Mouse (Mus musculus) cerebellum, adult 11-12 months (tissue): ENCODE data around the gene Dmtf1.

ENCODE experiments used
- DNase-seq: peaks from one replicate; pipeline ENCODE4 v3.0.0; 2022

Dmtf1 gene

DNA sequence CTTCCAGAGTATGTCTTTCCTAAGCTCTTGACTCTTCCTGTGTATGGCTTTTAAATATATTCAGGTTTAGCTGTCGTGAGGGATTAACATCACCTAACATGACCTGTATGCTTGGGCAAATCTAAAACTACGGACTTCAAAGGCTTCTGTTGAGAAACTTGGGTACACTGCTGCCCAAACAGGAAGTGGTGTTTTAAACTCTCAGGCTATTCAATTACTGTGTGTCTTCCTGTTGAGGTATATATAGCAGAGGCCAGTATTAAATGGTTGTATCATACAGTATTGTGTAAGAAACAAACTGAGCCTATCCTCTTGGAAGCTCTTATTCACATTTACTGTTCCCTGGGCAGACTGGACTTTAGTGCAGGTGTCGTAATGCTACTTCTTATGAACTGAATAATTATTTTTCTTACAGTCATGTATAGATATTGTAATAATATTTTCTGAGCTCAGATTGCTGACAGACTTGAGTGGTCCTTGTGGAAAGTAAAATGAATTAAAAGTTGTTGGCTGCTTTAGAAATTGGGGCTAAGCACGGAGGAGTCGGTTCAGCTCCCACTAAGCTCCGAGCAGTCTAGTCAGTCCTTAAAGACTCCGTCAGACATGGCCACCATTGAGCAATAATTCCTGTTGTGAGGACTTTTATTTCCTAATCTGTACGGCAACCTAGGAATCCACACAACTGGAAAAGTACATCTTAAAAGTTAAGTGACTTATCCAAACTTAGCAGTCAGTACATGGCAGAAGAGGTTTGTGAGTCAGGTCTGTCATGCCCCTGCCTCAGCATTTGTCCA is 54.1 kb downstream of the Dmtf1 start:
- no peak for DNase-seq

DNA sequence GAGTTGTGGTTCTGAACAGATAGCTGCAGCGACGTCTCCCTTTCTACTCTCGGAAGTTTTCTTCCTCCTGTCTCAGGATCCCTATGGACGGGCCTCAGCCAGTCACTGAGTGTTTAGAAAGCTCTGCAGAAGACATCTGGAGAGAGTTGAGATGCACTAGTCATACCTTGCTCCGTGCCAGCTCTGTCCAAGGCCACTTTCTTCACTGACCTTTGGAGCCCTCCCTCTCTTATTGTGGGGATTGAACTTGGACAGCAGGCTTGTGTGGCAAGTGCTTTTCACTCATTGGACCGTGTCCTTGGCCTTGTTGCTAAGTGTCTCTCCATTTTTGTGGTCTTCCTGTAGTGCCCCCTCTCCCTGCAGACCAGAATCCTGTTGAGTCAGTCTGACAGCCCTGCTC is 54.8 kb downstream of the Dmtf1 start:
- DNase-seq = no peak

DNA sequence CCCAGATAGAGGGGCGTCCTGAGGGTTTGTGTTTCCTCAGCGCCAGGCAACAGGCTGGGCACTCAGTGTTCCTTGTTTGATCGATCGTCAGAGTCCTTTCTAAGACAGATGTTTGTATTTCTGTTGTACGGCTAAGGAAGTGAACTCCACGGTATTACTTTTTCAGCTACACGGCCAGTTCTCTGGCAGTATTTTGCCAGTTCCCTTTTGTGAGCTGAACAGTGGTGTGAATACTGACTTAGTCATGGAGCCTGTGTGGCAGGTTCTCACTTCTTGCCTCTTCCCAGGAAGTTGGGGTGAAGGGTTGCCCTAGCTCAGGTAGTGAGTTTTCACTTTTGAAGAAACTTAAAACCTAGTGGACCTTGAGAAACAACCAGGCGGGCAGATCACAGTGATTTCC is 57.6 kb downstream of the Dmtf1 start:
- DNase-seq = no peak

DNA sequence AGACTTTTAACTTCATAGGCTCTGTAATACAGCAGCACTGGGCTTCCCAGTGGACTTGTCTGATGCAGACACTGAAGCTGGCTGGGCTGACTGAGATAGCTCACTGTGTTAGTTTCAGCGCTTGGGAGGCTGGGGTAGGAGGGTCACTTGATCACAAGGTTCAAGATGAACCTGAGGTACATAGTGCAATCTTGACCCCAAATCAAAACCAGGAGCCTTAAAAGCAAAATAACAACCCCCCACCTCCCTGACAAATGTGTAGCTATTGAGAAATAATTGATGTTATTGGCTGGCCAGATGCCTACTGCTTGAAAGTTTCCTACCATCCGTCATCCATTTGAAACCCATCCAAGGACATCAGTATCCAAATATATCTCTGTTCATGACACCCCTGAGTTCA is 58.9 kb downstream of the Dmtf1 start:
- DNase-seq = no peak

DNA sequence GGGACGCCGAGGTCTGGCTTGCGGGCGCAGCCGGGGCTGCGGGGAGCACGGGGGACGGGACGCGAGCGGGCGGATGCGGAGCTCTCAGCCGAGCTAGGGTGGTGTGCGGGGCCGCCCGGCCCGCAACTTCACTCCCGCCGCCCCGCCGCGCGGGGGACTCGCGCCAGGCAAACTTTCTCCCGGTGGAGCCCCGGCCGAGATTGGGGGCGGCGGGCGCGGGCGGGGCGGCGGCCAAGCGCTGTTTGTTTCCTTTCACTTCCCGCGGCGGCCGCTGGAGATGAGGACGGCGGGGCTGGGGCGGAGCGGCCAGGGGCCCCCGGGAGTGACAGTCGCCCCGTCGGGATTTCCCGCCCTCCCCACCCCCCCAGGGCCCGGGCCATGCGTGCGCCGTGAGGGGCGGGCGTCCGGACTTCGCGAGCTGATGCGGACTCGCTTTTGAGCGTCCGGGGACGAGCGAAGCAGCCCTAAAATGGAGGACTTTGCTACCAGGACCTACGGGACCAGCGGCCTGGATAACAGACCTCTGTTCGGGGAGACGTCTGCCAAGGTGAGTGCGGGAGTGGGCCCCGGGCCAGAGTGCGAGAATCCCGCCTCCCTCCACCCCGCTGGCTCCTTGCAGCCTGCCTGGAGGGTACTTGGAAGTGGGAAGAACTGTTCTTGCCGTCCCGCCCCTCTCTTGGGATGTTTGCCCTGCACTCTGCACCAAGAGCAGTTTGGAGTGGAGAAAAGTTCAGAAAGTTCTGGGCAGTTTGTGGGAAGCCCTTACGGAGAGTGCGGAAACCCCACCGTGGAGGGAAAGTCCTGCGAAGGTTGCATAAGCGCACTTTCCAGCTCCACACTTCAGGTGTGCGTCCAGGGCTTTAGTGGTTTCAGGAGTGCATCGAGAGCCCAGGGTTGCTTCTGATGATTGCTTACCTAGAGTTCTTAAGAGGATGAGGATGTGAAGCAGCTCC is 60.5 kb downstream of the Dmtf1 start:
- DNase-seq = peak; percentile 75

DNA sequence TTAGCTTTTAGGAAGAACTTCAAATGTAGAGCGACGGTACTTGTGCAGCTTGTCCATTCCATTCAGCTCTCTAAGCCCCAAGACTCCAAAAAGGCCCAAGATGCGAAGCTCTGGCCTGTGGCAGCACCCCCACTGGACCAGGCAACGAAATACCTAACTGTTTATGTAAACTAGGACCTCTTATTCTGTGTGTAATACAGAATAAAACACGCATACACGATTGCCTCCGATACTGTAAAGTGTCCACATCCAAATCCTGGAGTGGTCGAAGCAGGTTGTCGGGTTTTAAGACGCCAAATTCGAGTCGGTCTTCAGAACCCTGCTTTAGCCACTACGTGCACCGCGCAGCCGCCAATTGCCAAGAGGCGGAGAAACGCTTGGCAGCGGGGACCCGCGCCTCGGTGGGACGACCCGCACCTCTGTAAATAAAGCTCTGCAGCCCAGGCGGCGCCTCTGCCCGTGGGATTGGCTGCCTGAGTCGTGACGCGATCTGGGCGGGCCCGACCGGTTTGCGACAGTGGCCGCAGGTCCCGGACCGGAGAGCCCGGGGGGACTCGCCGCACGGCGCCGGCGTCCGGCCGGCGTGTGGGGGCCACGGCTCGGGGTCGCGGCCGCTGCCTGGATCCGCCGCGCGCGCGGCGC is 61.2 kb downstream of the Dmtf1 start, which contains the start of gene Tmem243:
Gene Tmem243 (plus strand): TSS at position 462 of the 642 bp plus-strand sequence.
- peak; percentile 90 for DNase-seq

DNA sequence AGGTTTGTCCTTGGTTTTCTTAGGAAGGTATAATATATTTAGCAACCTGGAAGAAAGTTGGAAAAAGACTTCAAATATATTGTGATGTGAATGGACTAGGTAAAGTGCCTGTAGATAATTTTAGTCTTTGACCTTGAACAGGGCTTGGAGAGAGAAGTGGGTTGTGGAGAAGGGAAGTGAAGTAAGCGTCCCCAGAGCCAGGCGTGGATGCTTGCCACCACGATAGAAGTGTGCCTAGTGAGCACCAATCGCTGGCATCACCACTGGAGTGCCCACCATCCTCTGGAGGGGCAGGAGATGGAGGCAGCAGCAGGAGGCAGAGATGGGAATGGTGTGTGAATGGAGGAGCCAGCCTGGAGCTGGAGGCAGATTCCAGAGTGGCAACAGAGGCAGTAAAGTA is 68.1 kb downstream of the Dmtf1 start:
- no peak for DNase-seq

DNA sequence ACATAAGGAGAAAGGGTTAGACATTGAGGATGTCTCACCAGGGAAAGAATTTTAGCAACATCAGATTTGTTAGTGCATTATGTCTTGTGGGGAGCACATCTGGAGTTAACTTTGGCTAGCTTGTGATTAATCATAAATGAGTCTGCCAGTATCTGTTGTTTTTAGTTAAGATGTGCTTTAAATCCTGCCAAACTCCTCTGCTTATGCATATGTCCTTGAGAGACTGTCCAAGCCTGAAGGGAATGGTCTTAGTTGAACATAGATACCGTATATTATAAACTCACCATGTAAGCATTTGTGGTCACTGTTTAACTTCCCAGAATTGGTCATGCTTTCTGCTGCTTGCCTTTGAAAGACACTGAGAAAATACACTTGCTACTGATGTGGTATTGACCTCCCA is 68.9 kb downstream of the Dmtf1 start:
- no peak for DNase-seq

DNA sequence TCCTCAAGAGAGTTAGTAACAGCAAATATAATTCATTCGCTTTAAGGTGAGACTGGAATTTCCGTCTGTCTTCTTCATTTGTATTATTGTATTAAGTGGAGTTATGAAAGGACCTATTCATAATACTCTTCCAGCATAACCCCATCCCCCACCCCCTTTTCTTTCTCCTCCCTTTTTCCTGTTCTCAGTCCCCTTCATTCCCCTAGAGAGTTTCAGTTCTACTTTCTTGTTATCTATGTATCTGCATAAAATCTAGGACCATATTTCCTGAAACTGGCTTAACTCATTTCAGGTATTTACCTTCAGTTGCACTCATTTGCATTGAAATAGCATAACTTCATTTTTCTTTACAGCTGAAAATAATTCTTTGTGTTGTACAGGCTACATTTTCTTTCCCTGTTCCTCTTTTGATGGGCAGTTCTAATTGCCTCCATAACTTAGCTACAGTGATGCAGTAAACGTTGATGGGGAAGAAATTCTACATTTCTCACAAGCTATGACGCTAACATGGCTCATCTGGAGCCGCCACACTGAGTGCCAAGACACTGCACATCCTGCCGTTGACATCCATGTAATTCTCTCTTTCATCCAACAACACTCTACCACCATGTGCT is 71.0 kb downstream of the Dmtf1 start:
- no peak for DNase-seq

DNA sequence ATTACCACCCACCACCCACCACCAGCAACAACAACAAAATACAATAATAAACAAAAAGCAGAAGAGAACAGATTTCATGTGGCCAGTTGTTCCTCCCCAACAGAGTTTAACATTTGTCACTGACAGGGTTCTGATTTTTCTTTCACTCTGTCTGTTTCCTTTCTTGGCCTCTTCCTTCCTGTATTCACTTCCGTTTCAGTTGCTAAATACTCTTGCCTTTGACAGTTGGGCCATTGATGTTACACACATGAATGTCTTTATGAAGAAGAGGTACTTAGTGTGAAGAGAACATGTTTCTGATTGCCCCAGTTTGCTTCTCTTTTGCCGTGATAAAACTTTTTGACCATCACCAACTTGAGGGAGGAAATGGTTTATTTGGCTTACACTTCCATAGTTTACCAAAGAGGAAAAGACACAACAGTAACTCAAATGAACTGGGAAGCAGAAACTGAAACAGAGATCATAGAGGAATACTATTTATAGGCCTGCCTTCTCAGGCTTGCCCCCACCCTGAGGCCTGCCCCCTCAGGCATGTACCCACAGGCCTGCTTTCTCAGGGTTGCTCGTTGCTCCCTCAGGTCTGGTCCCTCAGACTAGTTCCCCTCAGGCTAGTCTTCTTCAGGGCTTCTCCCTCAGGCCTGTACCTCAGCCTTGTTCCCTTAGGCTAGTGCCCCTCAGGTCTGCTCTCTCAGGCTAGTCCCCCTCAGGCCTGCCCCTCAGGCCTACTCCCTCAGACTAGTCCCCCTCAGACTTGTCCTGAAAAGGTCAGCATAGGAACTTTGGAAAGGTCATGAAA is 74.5 kb downstream of the Dmtf1 start:
- no peak for DNase-seq

DNA sequence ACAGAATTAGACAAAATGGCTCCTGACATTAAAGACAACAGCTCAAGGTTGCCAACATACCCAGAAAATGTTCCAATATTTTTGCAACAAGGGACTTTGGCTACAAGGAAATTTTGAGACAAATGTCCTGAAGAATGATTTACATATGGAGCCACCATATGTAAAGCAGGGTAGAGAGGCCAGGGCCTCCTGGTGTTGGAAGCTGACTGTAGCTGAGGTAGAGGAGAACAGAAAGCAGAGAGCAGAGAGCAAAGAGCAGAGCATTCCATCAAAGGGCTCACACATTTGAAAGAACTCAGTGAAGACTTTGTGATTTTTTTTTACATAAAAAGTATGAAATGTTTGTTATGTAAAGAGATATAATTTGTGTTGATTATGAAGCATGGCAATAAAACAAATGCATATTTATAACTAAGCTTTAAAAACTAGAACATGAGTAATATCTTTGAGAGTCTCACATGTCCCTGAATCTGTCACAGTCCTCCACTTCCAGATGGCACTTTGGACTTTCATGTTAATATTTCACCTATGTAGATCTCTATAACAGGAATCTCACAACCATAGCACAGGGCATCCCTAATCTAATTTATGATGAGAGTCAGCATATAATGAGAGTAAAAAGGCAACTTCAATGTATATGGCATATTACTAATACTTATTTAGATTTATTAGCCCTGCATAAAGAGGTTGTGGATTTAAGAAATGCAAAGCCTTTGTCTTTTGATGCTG is 81.6 kb downstream of the Dmtf1 start:
- DNase-seq = no peak

DNA sequence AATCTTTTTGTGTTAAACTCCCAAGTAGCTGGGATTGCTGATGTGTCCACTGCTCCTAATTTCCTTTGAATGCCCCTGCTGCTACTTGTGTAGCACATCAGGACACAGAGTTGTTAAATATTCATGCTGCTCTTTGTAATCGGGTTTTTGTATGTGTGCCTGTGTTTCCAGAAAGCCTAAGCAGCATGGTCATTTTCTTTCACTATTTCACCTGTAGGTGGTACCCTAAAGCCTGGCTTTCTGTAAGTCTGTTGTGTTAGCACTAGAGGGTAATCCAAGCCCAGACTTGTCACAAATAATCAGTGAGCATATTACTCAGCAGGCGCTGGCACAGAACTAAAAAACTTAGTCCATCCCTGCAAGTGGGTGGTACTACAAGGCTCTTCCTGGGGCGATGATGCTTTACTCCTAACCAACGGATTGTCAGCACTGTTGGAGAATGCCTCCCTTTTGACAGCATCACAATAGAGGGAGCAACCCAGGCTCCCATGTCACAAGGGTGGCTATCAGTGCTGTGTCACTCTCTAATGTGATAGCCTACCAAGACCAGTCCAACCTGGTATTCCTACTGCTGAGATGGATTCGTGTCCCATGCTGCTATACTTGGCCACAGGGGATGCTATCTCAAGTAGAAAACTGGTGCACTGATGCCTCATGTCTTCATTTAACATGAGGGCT is 88.3 kb downstream of the Dmtf1 start:
- no peak for DNase-seq

DNA sequence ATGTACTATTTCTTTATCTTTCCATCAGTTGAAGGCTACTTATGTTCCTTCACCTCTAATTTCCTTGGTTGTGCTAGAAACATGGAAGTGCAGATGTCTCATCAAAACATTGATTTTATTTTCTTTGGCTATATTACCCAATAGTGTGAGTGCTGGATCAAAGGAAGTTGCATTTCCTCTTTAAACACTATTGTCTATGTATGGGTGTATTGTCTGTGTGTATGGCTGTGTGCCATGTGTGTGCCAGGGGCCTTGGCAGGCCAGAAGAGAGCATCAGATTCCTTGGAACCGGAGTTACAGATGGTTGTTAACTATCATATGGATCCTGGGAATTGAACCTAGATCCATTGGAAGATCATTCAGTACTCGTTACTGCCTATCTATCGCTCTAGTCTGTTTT is 90.2 kb downstream of the Dmtf1 start:
- no peak for DNase-seq

DNA sequence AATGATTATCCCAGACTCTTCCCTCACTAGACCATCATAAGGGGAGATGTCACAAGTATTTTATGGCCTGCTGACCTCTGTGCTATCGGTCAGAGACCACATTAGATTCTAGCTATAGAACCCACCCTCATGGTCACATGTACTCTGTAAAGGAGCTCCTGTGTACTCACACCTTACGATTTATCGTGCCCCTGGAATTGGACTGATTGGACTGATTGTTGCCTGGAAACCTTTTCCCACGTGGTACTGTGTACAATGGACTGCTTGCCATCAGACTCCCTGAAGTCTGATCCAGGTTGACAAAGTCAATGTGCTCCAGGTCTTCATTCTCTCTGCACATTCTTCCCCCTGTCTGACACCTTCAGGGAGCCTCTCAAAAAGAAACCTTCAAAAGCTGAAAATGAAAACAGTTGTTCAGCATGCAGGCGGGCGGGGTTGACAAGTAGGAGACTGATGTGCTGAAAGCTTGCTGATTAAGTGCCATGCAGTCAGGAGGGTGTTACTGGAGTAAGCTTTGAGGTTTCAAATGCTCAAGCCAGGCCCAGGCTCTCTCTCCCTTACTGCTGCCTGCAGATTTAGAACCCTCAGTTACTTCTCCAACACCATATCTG is 91.9 kb downstream of the Dmtf1 start:
- no peak for DNase-seq

DNA sequence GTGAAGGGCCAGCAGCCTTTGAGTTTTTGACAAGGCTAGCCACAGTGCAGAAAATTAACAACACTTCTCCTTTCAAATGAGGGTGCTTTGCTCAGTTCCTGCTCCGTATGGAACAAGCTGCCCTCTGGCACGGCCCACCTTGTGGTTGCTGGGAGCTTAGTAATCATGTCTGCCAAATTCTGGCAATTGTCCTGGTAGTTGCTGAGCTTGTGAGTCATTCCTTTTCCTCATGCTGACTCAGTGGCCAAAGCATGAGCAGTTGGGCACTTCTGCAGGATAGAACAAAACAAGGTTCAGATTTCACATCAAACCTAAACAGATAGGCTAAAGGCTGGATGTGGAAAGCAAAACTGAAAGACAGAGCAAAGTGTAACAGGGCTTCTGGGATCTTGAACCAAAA is 92.7 kb downstream of the Dmtf1 start:
- DNase-seq = peak; percentile 71
